13 mouse cellular contexts compared by ENCODE assay signal in the genomic region with DNA sequence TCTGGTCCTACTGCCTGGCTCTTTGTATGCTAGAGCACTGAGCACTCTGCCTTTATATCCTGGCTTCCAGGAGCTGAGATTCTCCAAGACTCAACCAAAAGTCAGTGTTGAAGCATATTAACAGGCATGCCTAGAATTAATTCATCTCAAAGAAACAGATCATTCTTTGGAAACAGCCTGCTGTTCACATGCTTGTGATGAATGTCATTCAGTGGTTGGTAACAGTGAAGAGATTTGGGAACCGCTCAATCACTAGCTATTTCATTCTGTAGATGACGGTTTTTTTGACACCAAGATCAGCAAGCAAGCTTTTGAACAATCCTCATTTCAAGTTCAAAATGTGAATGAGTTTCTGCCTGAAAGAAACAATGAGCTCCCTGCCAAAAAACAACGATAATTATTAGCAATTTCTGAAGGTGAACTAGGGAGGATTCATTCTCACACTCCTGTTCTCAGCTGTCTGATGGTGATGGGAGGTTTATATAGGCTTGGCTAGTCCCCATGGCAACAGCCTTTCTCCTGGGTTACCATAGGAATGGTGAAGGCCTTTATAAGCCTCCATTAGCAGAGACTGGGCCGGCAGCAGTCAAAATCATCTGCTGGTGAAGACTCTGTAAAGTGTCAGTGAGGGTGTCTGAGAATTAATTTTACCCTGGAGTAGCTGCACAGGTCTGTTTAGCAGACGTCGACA.
DNase-seq lines count a peak whose midpoint lies in the region; ATAC-seq and TF ChIP-seq lines count a peak whose summit lies in the region.
"Had no signal": no experiment of that assay in that cellular context is flagged by ENCODE, and none has a peak within 500 bp of the region (broad histone marks: within the 10 kb centered on the region; RNA-seq: fewer than 3 reads in every experiment).

No protein-coding gene starts in this region.

- intact Hi-C loops in gastrocnemius, adult 2 months (cut with DNase I), result no loop called here

- H3K27me3 ChIP-seq in forebrain, postnatal 0 days (ENCODE audit: insufficient read depth, low read length), result no peaks in the 10 kb centered on the region
- H3K27me3 ChIP-seq in midbrain, embryonic 11.5 days (ENCODE audit: control insufficient read depth, insufficient read depth, low read length), result no peaks in the 10 kb centered on the region
- H3K27me3 ChIP-seq: embryonic facial prominence, embryonic 12.5 days had no signal

- H3K27ac ChIP-seq in forebrain, postnatal 0 days (ENCODE audit: low read depth, low read length), result peak overlapping the region; percentile 69
- H3K27ac ChIP-seq in midbrain, embryonic 11.5 days (ENCODE audit: low read depth, low read length), result no peak overlapping the region
- no peak overlapping the region for H3K27ac ChIP-seq in gastrocnemius, adult 2 months
- H3K27ac ChIP-seq: embryonic facial prominence, embryonic 12.5 days had no signal

- peak; percentile 97 for ATAC-seq in forebrain, postnatal 0 days
- peak; percentile 88 for ATAC-seq in midbrain, embryonic 11.5 days (ENCODE audit: low FRiP score)

- no peak overlapping the region for H3K4me2 ChIP-seq in forebrain, postnatal 0 days (ENCODE audit: low read depth)
- no peak overlapping the region for H3K4me2 ChIP-seq in midbrain, embryonic 11.5 days
- H3K4me2 ChIP-seq: embryonic facial prominence, embryonic 12.5 days had no signal

- peak; percentile 5 for DNase-seq in retina, postnatal 1 day
- no peak for DNase-seq in retina, embryonic 14.5 days (ENCODE audit: low spot score)
- peak; percentile 73 for DNase-seq in forebrain, postnatal 0 days
- DNase-seq in midbrain, embryonic 11.5 days (ENCODE audit: low spot score, missing footprints), result peak; percentile 87
- peak; percentile 32 for DNase-seq in telencephalon, adult 2 months (ENCODE audit: low read depth, low spot score)
- no peak for DNase-seq in kidney, adult 8-10 months
- DNase-seq in B cell, adult 2 months, result no peak
- DNase-seq in gastrocnemius, adult 2 months, result no peak
- DNase-seq: adrenal gland, postnatal 36 days; cerebellum, adult 8-10 months; kidney, postnatal 14 days; thymus, postnatal 25 days had no signal

- no peak for TF ChIP-seq CTCF in forebrain, postnatal 0 days (IDR thresholded peaks at IDR 0.05; ENCODE audit: low read depth)
- no peak for TF ChIP-seq CTCF in gastrocnemius, adult 2 months (IDR thresholded peaks at IDR 0.05)

- no peak overlapping the region for H3K9ac ChIP-seq in forebrain, postnatal 0 days
- no peak overlapping the region for H3K9ac ChIP-seq in midbrain, embryonic 11.5 days (ENCODE audit: low read length)
- H3K9ac ChIP-seq: embryonic facial prominence, embryonic 12.5 days had no signal

- no peaks in the 10 kb centered on the region for H3K9me3 ChIP-seq in forebrain, postnatal 0 days (ENCODE audit: low read length)
- no peaks in the 10 kb centered on the region for H3K9me3 ChIP-seq in midbrain, embryonic 11.5 days (ENCODE audit: control insufficient read depth, low read length)
- H3K9me3 ChIP-seq: embryonic facial prominence, embryonic 12.5 days had no signal

- H3K4me3 ChIP-seq in forebrain, postnatal 0 days (ENCODE audit: low read depth, low read length), result no peak overlapping the region
- no peak overlapping the region for H3K4me3 ChIP-seq in midbrain, embryonic 11.5 days (ENCODE audit: low read depth, low read length)
- no peak overlapping the region for H3K4me3 ChIP-seq in gastrocnemius, adult 2 months
- H3K4me3 ChIP-seq: embryonic facial prominence, embryonic 12.5 days had no signal

- 27% methylated on average over 6 of the region's 6 CpGs for WGBS in forebrain, postnatal 0 days
- WGBS in midbrain, embryonic 11.5 days, result 51% methylated on average over 6 of the region's 6 CpGs

- no peaks in the 10 kb centered on the region for H3K36me3 ChIP-seq in forebrain, postnatal 0 days (ENCODE audit: insufficient read depth)
- no peaks in the 10 kb centered on the region for H3K36me3 ChIP-seq in midbrain, embryonic 11.5 days (ENCODE audit: control insufficient read depth, insufficient read depth, low read length)
- H3K36me3 ChIP-seq: embryonic facial prominence, embryonic 12.5 days had no signal

- H3K4me1 ChIP-seq in forebrain, postnatal 0 days (ENCODE audit: insufficient read depth), result peaks cover 12% of the 10 kb centered on the region; the same call in 1 of the 2 replicates
- peaks cover 8% of the 10 kb centered on the region for H3K4me1 ChIP-seq in midbrain, embryonic 11.5 days (ENCODE audit: control insufficient read depth, insufficient read depth, low read length)
- H3K4me1 ChIP-seq: embryonic facial prominence, embryonic 12.5 days had no signal

Comparison
In these comparisons a context has a peak if more than half of its experiments do, and no peak if none do; other contexts are left out.
1. DNase-seq: peak in retina, postnatal 1 day (single experiment), forebrain, postnatal 0 days (single experiment), midbrain, embryonic 11.5 days (single experiment) and telencephalon, adult 2 months (single experiment); none in retina, embryonic 14.5 days (single experiment), kidney, adult 8-10 months (0 of 2), B cell, adult 2 months (0 of 2) and gastrocnemius, adult 2 months (single experiment).